Mouse (Mus musculus): ENCODE measurements around the gene C2cd2. TPM values are rescaled to one million over a fixed set of nuclear protein-coding genes. Genes with fewer than 3 reads are reported as not detected.

C2cd2 gene
- polyA plus RNA-seq, 1 experiment from 2014 or later, result 11.7 TPM

DNA sequence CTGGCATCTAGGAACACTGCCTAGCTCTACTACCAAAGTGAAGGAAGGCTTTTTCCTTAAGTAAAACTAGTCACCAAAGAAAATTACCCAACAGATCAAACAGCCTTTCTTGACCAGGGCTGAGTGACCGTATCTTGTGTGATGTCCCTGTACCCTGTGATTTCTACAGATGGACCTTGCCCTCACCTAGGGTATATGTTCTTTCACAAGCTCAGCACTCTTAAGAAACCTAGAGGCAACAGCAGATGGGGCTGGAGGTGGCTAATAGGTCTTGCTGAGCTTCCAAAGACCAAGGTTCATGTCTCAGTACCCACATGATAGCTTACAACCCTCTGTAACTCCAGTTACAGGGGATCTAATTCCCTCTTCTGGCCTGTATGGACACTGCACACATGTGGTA lies 134.2 kb downstream of the C2cd2 start:
- no peak overlapping the region for H3K4me3 ChIP-seq (replicated peaks; ENCODE audit: low read depth, low read length)
- DNase-seq (no peak), ATAC-seq (ENCODE audit: low FRiP score, low TSS enrichment) (no peak)
- H3K4me2 ChIP-seq (ENCODE audit: low read length), result no peak overlapping the region
- no peak overlapping the region for H3K9ac ChIP-seq (replicated peaks; ENCODE audit: low read length)
- peaks cover 66% of the 10 kb centered on the region for H3K36me3 ChIP-seq (ENCODE audit: control insufficient read depth, insufficient read depth, low read length)
- H3K9me3 ChIP-seq (ENCODE audit: control insufficient read depth, low read length), result no peaks in the 10 kb centered on the region
- H3K27ac ChIP-seq (replicated peaks; ENCODE audit: low read depth, low read length), result no peak overlapping the region
- 100% methylated on average over 1 of the region's 1 CpGs for WGBS
- no peaks in the 10 kb centered on the region for H3K27me3 ChIP-seq (ENCODE audit: control insufficient read depth, insufficient read depth, low read length)
- H3K4me1 ChIP-seq (ENCODE audit: control insufficient read depth, insufficient read depth, low read length), result no peaks in the 10 kb centered on the region

DNA sequence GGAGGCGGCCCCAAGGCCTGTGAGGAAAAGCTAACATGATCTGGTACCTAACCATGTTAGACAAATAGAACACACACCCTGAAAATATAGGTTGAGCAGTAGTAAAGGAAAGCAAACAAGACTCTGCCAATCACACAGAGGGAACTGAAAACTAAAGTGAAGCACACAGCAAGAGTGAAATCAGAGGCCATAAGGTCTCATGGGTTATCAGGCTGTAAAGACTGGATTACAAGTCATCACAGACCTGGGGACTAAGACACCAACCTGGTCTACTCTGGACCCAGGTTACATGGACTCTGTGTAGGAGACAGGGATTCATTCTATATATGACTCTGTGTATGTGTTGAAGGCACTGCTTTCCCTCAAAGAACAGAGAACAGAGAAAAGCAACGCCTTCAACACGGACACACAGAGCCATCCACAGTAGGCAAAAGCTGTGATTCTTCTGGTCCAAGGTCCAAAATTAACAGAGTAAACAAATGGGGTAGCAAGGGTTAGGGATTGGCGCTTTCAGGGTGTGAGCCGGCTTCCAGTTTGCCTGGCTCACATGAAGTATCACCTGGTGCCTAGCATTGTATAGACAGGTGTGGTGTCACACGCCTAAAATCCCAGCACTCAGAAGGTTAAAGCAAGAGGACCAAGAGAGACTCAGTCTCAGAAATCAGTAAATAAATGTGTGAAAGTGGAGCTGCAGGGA lies 138.9 kb downstream of the C2cd2 start:
- no peaks in the 10 kb centered on the region for H3K4me1 ChIP-seq (ENCODE audit: control insufficient read depth, insufficient read depth, low read length)
- H3K9ac ChIP-seq (replicated peaks; ENCODE audit: low read length), result no peak overlapping the region
- H3K27me3 ChIP-seq (ENCODE audit: control insufficient read depth, insufficient read depth, low read length), result no peaks in the 10 kb centered on the region
- ATAC-seq (ENCODE audit: low FRiP score, low TSS enrichment) (no peak), DNase-seq (no peak)
- no peaks in the 10 kb centered on the region for H3K9me3 ChIP-seq (ENCODE audit: control insufficient read depth, low read length)
- WGBS, result 97% methylated on average over 6 of the region's 6 CpGs
- H3K4me2 ChIP-seq (ENCODE audit: low read length), result no peak overlapping the region
- H3K4me3 ChIP-seq (replicated peaks; ENCODE audit: low read depth, low read length), result no peak overlapping the region
- H3K36me3 ChIP-seq (ENCODE audit: control insufficient read depth, insufficient read depth, low read length), result peaks cover 67% of the 10 kb centered on the region
- H3K27ac ChIP-seq (replicated peaks; ENCODE audit: low read depth, low read length), result no peak overlapping the region

DNA sequence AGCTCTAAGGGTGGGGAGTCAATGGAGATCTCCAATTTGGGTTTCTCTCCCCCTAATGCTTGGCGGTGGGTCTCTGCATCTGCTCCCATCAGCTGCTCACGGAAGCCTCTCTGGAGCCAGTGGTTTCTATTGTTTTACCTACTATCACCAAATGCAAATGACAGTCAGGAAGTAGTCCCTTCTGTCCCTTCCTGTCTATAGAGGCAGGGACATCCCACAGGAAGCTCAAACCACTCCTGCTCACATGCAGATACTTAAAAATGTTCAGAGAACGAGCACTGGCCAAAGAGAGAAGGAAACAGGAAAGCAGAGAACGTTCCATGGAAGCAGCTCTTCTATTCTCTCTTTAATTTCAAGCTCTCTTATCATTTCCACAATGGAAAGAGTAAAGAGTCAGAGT lies 142.9 kb downstream of the C2cd2 start:
- peaks cover 81% of the 10 kb centered on the region for H3K36me3 ChIP-seq (ENCODE audit: control insufficient read depth, insufficient read depth, low read length)
- DNase-seq, result no peak
- 92% methylated on average over 4 of the region's 4 CpGs for WGBS
- no peaks in the 10 kb centered on the region for H3K27me3 ChIP-seq (ENCODE audit: control insufficient read depth, insufficient read depth, low read length)
- H3K9me3 ChIP-seq (ENCODE audit: control insufficient read depth, low read length), result no peaks in the 10 kb centered on the region
- no peaks in the 10 kb centered on the region for H3K4me1 ChIP-seq (ENCODE audit: control insufficient read depth, insufficient read depth, low read length)
- H3K27ac ChIP-seq (replicated peaks; ENCODE audit: low read depth, low read length), result no peak overlapping the region
- no peak overlapping the region for H3K4me2 ChIP-seq (ENCODE audit: low read length)
- H3K9ac ChIP-seq (replicated peaks; ENCODE audit: low read length), result no peak overlapping the region
- no peak for ATAC-seq (ENCODE audit: low FRiP score, low TSS enrichment)
- H3K4me3 ChIP-seq (replicated peaks; ENCODE audit: low read depth, low read length), result no peak overlapping the region

DNA sequence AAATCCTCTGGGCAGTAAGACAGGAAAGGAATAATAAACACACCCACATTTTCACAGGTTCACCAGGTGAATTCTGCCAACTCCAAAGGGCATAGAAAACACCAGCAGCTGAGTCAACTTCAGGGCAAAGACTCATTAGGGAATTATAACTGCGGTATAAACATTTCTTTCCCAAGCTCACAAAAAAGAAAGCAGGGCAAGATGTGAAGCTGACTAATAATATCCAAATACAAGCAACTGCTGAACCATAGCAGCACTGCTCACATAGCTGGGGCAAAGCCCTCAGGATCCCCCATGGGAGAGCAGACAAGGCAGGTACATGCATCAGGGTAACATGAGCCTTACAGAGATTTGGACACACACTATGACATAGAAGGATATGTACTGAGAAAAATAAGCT lies 145.0 kb downstream of the C2cd2 start:
- Histone ChIP-seq H3K27ac (replicated peaks; ENCODE audit: low read depth, low read length) (no peak overlapping the region), H3K4me3 (replicated peaks; ENCODE audit: low read depth, low read length) (no peak overlapping the region), H3K9ac (replicated peaks; ENCODE audit: low read length) (no peak overlapping the region), H3K4me1 (ENCODE audit: control insufficient read depth, insufficient read depth, low read length) (no peaks in the 10 kb centered on the region), H3K27me3 (ENCODE audit: control insufficient read depth, insufficient read depth, low read length) (no peaks in the 10 kb centered on the region), H3K36me3 (ENCODE audit: control insufficient read depth, insufficient read depth, low read length) (peaks cover 94% of the 10 kb centered on the region), H3K9me3 (ENCODE audit: control insufficient read depth, low read length) (no peaks in the 10 kb centered on the region), H3K4me2 (ENCODE audit: low read length) (no peak overlapping the region)
- DNase-seq, result no peak
- WGBS, result 98% methylated on average over 1 of the region's 1 CpGs
- ATAC-seq (ENCODE audit: low FRiP score, low TSS enrichment), result no peak

DNA sequence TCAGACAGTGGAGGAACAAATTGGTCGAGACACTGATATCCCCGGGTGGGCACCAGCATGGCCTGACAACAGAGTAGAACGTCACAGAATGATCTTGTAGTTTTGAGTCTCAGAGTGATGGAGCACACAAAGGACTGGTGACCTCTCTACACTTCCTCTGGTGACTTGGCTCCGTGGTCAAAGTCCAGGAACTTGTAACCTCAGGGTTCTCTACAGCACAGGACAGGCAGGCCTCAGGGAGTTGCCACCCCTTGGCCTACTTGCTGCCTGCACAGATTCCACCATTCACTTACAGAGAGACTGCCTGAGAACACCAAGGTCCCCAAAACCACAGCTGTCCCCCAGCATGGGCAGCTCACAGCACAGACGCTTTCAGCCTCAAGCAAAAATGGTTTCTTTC lies 147.1 kb downstream of the C2cd2 start:
- H3K4me1 ChIP-seq (ENCODE audit: control insufficient read depth, insufficient read depth, low read length), result no peaks in the 10 kb centered on the region
- H3K9me3 ChIP-seq (ENCODE audit: control insufficient read depth, low read length), result no peaks in the 10 kb centered on the region
- peaks cover 97% of the 10 kb centered on the region for H3K36me3 ChIP-seq (ENCODE audit: control insufficient read depth, insufficient read depth, low read length)
- no peak overlapping the region for H3K4me3 ChIP-seq (replicated peaks; ENCODE audit: low read depth, low read length)
- no peak for DNase-seq
- 87% methylated on average over 5 of the region's 5 CpGs for WGBS
- ATAC-seq (ENCODE audit: low FRiP score, low TSS enrichment), result no peak
- H3K9ac ChIP-seq (replicated peaks; ENCODE audit: low read length), result no peak overlapping the region
- no peak overlapping the region for H3K27ac ChIP-seq (replicated peaks; ENCODE audit: low read depth, low read length)
- no peak overlapping the region for H3K4me2 ChIP-seq (ENCODE audit: low read length)
- no peaks in the 10 kb centered on the region for H3K27me3 ChIP-seq (ENCODE audit: control insufficient read depth, insufficient read depth, low read length)

- Histone ChIP-seq H3K4me3 (replicated peaks; ENCODE audit: low read depth, low read length) (no peak overlapping the region), H3K4me2 (ENCODE audit: low read length) (no peak overlapping the region), H3K36me3 (ENCODE audit: control insufficient read depth, insufficient read depth, low read length) (peaks cover 97% of the 10 kb centered on the region), H3K27me3 (ENCODE audit: control insufficient read depth, insufficient read depth, low read length) (no peaks in the 10 kb centered on the region), H3K27ac (replicated peaks; ENCODE audit: low read depth, low read length) (no peak overlapping the region), H3K9me3 (ENCODE audit: control insufficient read depth, low read length) (no peaks in the 10 kb centered on the region), H3K9ac (replicated peaks; ENCODE audit: low read length) (no peak overlapping the region), H3K4me1 (ENCODE audit: control insufficient read depth, insufficient read depth, low read length) (no peaks in the 10 kb centered on the region)
- 98% methylated on average over 2 of the region's 2 CpGs for WGBS
- no peak for DNase-seq
- ATAC-seq (ENCODE audit: low FRiP score, low TSS enrichment), result no peak
Observed at GRCm38 (mm10) chr16:97814060-97814459, 148.3 kb downstream of the C2cd2 start.

DNA sequence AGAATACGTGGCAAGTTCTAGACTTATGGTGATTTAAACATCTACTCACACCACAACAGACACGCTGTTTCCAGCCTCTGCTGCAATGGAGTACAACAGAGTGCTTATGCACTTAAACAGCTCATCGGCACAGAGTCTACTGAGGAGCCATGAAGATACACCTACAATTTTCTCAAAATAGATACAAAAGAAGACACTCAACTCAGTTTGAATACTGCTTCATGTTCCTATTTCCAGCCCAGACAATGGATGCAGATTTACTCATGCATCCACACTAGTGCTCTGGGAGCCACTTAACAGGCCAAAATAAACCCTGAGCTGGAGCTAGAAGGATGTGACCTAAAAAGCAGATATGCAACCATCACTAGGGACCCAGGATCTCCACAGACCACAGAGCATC lies 153.5 kb downstream of the C2cd2 start:
- H3K9me3 ChIP-seq (ENCODE audit: control insufficient read depth, low read length), result no peaks in the 10 kb centered on the region
- DNase-seq, result no peak
- peaks cover 97% of the 10 kb centered on the region for H3K36me3 ChIP-seq (ENCODE audit: control insufficient read depth, insufficient read depth, low read length)
- H3K9ac ChIP-seq (replicated peaks; ENCODE audit: low read length), result no peak overlapping the region
- H3K27ac ChIP-seq (replicated peaks; ENCODE audit: low read depth, low read length), result no peak overlapping the region
- no peak overlapping the region for H3K4me3 ChIP-seq (replicated peaks; ENCODE audit: low read depth, low read length)
- H3K4me2 ChIP-seq (ENCODE audit: low read length), result no peak overlapping the region
- ATAC-seq (ENCODE audit: low FRiP score, low TSS enrichment), result no peak
- H3K27me3 ChIP-seq (ENCODE audit: control insufficient read depth, insufficient read depth, low read length), result no peaks in the 10 kb centered on the region
- WGBS, result 97% methylated on average over 3 of the region's 3 CpGs
- H3K4me1 ChIP-seq (ENCODE audit: control insufficient read depth, insufficient read depth, low read length), result no peaks in the 10 kb centered on the region

DNA sequence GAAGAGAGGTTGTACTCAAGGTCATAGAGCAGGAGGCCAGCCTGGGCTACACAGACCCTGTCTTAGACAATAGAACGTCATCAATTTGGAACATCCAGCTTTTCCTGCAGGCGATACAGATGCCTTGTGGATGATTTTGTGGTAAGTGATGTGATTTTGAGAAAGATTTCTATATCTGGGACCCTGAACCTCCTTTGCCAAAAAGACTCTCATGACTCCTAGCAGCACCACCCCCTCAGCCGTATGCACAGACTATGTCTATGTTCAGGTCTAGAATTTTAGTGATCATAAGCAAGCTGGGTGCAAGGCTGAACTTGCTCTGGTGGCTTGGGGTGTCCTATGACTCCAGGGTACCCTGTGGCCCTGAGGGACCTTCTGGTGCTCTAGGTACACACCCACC lies 156.8 kb downstream of the C2cd2 start:
- 94% methylated on average over 3 of the region's 3 CpGs for WGBS
- no peaks in the 10 kb centered on the region for H3K27me3 ChIP-seq (ENCODE audit: control insufficient read depth, insufficient read depth, low read length)
- H3K27ac ChIP-seq (replicated peaks; ENCODE audit: low read depth, low read length), result no peak overlapping the region
- no peaks in the 10 kb centered on the region for H3K9me3 ChIP-seq (ENCODE audit: control insufficient read depth, low read length)
- peaks cover 86% of the 10 kb centered on the region for H3K36me3 ChIP-seq (ENCODE audit: control insufficient read depth, insufficient read depth, low read length)
- no peaks in the 10 kb centered on the region for H3K4me1 ChIP-seq (ENCODE audit: control insufficient read depth, insufficient read depth, low read length)
- no peak for DNase-seq
- H3K9ac ChIP-seq (replicated peaks; ENCODE audit: low read length), result no peak overlapping the region
- no peak for ATAC-seq (ENCODE audit: low FRiP score, low TSS enrichment)
- no peak overlapping the region for H3K4me3 ChIP-seq (replicated peaks; ENCODE audit: low read depth, low read length)
- H3K4me2 ChIP-seq (ENCODE audit: low read length), result no peak overlapping the region
